Mouse (Mus musculus): Measurements from ENCODE around the gene Asb4. TPM values are rescaled to one million over a fixed set of nuclear protein-coding genes. Genes with fewer than 3 reads are reported as not detected.

Asb4 gene
- total and polyA plus RNA-seq, 2 experiments: 0.18 to 0.31 TPM

- no peak for DNase-seq (ENCODE audit: extremely low read depth, low read depth, low spot score)
- no peak overlapping the region for H3K9ac ChIP-seq (ENCODE audit: low read depth, low read length)
- no peak overlapping the region for H3K4me3 ChIP-seq (ENCODE audit: insufficient read depth, low read depth, low read length)
- H3K27me3 ChIP-seq (ENCODE audit: control insufficient read depth, insufficient read depth, low read length): no peaks in the 10 kb centered on the region
- H3K36me3 ChIP-seq (ENCODE audit: control insufficient read depth, insufficient read depth, low read length): no peaks in the 10 kb centered on the region
- H3K27ac ChIP-seq (replicated peaks; ENCODE audit: insufficient read depth, low read depth, low read length): no peak overlapping the region
- TF ChIP-seq POLR2A (IDR thresholded peaks at IDR 0.05; ENCODE audit: extremely low read depth, insufficient read depth, low read length) (no peak), CTCF (IDR thresholded peaks at IDR 0.05; ENCODE audit: low read depth, low read length) (no peak)
- no peaks in the 10 kb centered on the region for H3K79me2 ChIP-seq (ENCODE audit: control insufficient read depth, insufficient read depth, low read length)
- no peaks in the 10 kb centered on the region for H3K4me1 ChIP-seq (ENCODE audit: control insufficient read depth, insufficient read depth, low read length)
These were observed 25.3 kb upstream of the Asb4 start for GRCm38 (mm10) chr6:5357873-5358272.

- WGBS: 89% methylated on average over 5 of the region's 5 CpGs
- H3K27ac ChIP-seq (replicated peaks; ENCODE audit: insufficient read depth, low read depth, low read length): no peak overlapping the region
- no peaks in the 10 kb centered on the region for H3K79me2 ChIP-seq (ENCODE audit: control insufficient read depth, insufficient read depth, low read length)
- DNase-seq (ENCODE audit: extremely low read depth, low read depth, low spot score): no peak
- no peak overlapping the region for H3K4me3 ChIP-seq (ENCODE audit: insufficient read depth, low read depth, low read length)
- no peak overlapping the region for H3K9ac ChIP-seq (ENCODE audit: low read depth, low read length)
- TF ChIP-seq POLR2A (IDR thresholded peaks at IDR 0.05; ENCODE audit: extremely low read depth, insufficient read depth, low read length): no peak
- TF ChIP-seq CTCF (IDR thresholded peaks at IDR 0.05; ENCODE audit: low read depth, low read length): no peak
- H3K27me3 ChIP-seq (ENCODE audit: control insufficient read depth, insufficient read depth, low read length): no peaks in the 10 kb centered on the region
- no peaks in the 10 kb centered on the region for H3K36me3 ChIP-seq (ENCODE audit: control insufficient read depth, insufficient read depth, low read length)
- no peaks in the 10 kb centered on the region for H3K4me1 ChIP-seq (ENCODE audit: control insufficient read depth, insufficient read depth, low read length)
These were observed 22.8 kb upstream of the Asb4 start for GRCm38 (mm10) chr6:5360402-5360801.

DNA sequence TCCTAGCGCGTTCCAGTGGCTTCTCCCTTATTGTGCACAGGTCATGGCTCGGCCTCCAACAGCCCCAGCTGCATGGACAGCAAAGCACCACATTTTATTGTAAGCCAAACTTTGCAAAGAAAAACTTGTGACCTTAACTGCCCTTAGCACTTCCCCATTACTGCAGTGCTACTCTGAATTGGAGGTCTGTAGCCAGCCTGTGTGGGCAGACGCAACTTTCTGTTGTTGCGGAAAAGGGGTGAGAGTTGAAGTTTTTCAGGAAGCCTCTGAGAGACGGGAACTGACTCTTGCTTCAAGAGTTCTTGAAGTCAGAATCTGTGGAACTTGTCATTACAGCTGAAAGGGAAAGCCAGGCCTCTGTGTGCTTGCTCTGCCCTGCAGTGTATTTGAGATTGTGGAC lies 21.2 kb upstream of the Asb4 start:
- Histone ChIP-seq H3K4me3 (ENCODE audit: insufficient read depth, low read depth, low read length) (no peak overlapping the region), H3K9ac (ENCODE audit: low read depth, low read length) (no peak overlapping the region), H3K27me3 (ENCODE audit: control insufficient read depth, insufficient read depth, low read length) (no peaks in the 10 kb centered on the region), H3K36me3 (ENCODE audit: control insufficient read depth, insufficient read depth, low read length) (no peaks in the 10 kb centered on the region), H3K27ac (replicated peaks; ENCODE audit: insufficient read depth, low read depth, low read length) (no peak overlapping the region), H3K4me1 (ENCODE audit: control insufficient read depth, insufficient read depth, low read length) (no peaks in the 10 kb centered on the region), H3K79me2 (ENCODE audit: control insufficient read depth, insufficient read depth, low read length) (no peaks in the 10 kb centered on the region)
- DNase-seq (ENCODE audit: extremely low read depth, low read depth, low spot score): peak; percentile 37
- 84% methylated on average over 6 of the region's 6 CpGs for WGBS
- TF ChIP-seq POLR2A (IDR thresholded peaks at IDR 0.05; ENCODE audit: extremely low read depth, insufficient read depth, low read length) (no peak), CTCF (IDR thresholded peaks at IDR 0.05; ENCODE audit: low read depth, low read length) (no peak)

GRCm38 (mm10) chr6:5365845-5366244 lies 17.3 kb upstream of the Asb4 start:
- H3K27ac ChIP-seq (replicated peaks; ENCODE audit: insufficient read depth, low read depth, low read length): no peak overlapping the region
- no peaks in the 10 kb centered on the region for H3K79me2 ChIP-seq (ENCODE audit: control insufficient read depth, insufficient read depth, low read length)
- no peak overlapping the region for H3K4me3 ChIP-seq (ENCODE audit: insufficient read depth, low read depth, low read length)
- no peak overlapping the region for H3K9ac ChIP-seq (ENCODE audit: low read depth, low read length)
- DNase-seq (ENCODE audit: extremely low read depth, low read depth, low spot score): no peak
- H3K27me3 ChIP-seq (ENCODE audit: control insufficient read depth, insufficient read depth, low read length): no peaks in the 10 kb centered on the region
- H3K4me1 ChIP-seq (ENCODE audit: control insufficient read depth, insufficient read depth, low read length): no peaks in the 10 kb centered on the region
- WGBS: 87% methylated on average over 5 of the region's 5 CpGs
- H3K36me3 ChIP-seq (ENCODE audit: control insufficient read depth, insufficient read depth, low read length): no peaks in the 10 kb centered on the region
- TF ChIP-seq CTCF (IDR thresholded peaks at IDR 0.05; ENCODE audit: low read depth, low read length): no peak
- TF ChIP-seq POLR2A (IDR thresholded peaks at IDR 0.05; ENCODE audit: extremely low read depth, insufficient read depth, low read length): no peak

- Histone ChIP-seq H3K79me2 (ENCODE audit: control insufficient read depth, insufficient read depth, low read length) (no peaks in the 10 kb centered on the region), H3K4me1 (ENCODE audit: control insufficient read depth, insufficient read depth, low read length) (no peaks in the 10 kb centered on the region), H3K4me3 (ENCODE audit: insufficient read depth, low read depth, low read length) (no peak overlapping the region), H3K9ac (ENCODE audit: low read depth, low read length) (no peak overlapping the region), H3K27ac (replicated peaks; ENCODE audit: insufficient read depth, low read depth, low read length) (no peak overlapping the region), H3K36me3 (ENCODE audit: control insufficient read depth, insufficient read depth, low read length) (no peaks in the 10 kb centered on the region), H3K27me3 (ENCODE audit: control insufficient read depth, insufficient read depth, low read length) (no peaks in the 10 kb centered on the region)
- WGBS: 89% methylated on average over 4 of the region's 4 CpGs
- TF ChIP-seq CTCF (IDR thresholded peaks at IDR 0.05; ENCODE audit: low read depth, low read length): no peak
- no peak for TF ChIP-seq POLR2A (IDR thresholded peaks at IDR 0.05; ENCODE audit: extremely low read depth, insufficient read depth, low read length)
- DNase-seq (ENCODE audit: extremely low read depth, low read depth, low spot score): no peak
These were observed 6.3 kb upstream of the Asb4 start for GRCm38 (mm10) chr6:5376884-5377283.

DNA sequence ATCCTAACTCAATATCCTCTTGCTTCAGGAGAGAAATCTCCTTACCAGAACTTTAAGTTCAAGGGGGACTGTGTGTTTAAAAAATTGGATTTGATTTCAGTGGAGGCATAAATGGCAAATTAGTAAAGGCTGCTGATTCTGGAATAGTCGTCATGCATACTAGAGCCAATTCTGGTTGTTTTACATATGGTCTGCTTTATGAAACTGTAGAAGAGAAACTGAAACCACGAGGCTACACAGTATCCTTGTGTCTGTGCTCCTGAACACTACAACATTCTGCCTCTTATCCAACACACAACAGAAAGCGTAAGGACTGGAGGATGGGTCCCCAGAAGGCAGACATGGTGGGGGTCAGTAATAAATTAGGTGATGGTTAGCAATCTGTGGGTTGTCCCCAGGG lies 4.1 kb upstream of the Asb4 start:
- no peaks in the 10 kb centered on the region for H3K36me3 ChIP-seq (ENCODE audit: control insufficient read depth, insufficient read depth, low read length)
- no peak overlapping the region for H3K27ac ChIP-seq (replicated peaks; ENCODE audit: insufficient read depth, low read depth, low read length)
- H3K4me3 ChIP-seq (ENCODE audit: insufficient read depth, low read depth, low read length): no peak overlapping the region
- no peak for DNase-seq (ENCODE audit: extremely low read depth, low read depth, low spot score)
- TF ChIP-seq POLR2A (IDR thresholded peaks at IDR 0.05; ENCODE audit: extremely low read depth, insufficient read depth, low read length): no peak
- TF ChIP-seq CTCF (IDR thresholded peaks at IDR 0.05; ENCODE audit: low read depth, low read length): no peak
- 0 out of 2 replicates have a peak, but pooled peaks cover 5% of the 10 kb centered on the region for H3K27me3 ChIP-seq (ENCODE audit: control insufficient read depth, insufficient read depth, low read length)
- 0 out of 2 replicates have a peak, but pooled peaks cover 5% of the 10 kb centered on the region for H3K4me1 ChIP-seq (ENCODE audit: control insufficient read depth, insufficient read depth, low read length)
- H3K79me2 ChIP-seq (ENCODE audit: control insufficient read depth, insufficient read depth, low read length): no peaks in the 10 kb centered on the region
- WGBS: 82% methylated on average over 3 of the region's 3 CpGs
- no peak overlapping the region for H3K9ac ChIP-seq (ENCODE audit: low read depth, low read length)
